Mouse (Mus musculus) CD4-positive, CD25-positive, alpha-beta regulatory T cell, adult 2 months (primary cell): ENCODE data around the gene Pnpla2.

ENCODE experiments used
- DNase-seq: peaks from one replicate; pipeline ENCODE4 v3.0.0-alpha.2; 2012; ENCODE audit warnings: low read depth, low spot score

The Pnpla2 gene

DNA sequence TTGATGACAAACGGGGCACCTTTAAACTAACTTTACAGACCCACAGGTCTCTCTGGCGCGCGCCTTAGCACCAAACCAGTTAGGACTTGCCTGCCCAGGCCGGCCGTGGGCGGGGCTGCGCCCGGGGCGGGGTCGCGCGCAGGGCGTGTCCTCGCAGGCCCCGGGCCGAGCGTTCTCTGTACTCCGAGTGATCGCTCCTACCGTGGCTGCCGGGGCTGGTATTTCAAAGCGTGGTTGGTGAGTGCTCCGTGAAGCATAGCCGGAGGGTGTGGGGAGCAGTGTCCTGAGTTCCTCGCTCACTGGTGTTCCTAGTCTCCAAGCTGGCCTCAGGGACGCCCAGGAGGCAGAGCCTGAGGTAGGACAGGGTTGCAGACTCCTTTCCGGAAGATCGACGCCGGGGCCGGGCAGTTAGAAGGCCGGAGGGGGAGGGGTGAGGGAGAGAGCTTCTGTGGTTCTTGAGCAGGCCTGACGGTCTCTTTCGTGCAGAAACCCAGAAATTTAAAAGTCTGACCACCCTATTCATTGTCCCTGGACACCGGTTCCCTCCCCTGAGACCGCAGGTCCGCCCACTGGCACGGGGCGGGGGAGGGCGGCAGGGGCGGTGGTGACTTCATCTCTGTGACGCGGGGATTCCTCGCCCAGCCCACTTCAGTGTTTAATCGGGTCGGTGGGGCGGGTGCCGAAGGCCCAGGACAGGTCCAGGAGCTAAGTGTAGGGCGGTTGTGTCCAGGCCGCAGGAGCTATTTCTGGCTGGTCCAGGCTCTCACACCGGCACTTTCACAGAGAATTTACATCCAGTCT lies 12.4 kb downstream of the Pnpla2 start, which contains the start of gene Cd151:
Gene Cd151 (plus strand): TSS at position 163 of the 801 bp plus-strand sequence.
- DNase-seq = peak; percentile 84

DNA sequence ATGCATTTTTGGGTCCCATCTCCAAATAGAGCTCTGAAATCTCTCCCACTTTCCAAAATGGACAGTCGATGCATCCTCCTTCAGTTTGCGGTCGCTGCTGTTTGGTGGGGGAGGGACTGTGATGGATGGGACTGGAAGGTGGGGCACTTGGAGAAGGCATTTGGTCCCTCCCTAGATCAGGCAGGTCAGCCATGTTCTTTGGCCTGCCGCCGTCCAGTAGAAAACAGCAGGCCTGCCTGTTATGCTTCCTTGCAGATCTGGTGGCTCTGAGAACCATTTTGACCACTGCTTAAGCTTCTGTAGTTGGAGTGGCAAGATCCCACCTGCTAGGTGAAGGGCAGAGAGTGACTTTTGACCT lies 13.1 kb downstream of the Pnpla2 start:
- no peak for DNase-seq

DNA sequence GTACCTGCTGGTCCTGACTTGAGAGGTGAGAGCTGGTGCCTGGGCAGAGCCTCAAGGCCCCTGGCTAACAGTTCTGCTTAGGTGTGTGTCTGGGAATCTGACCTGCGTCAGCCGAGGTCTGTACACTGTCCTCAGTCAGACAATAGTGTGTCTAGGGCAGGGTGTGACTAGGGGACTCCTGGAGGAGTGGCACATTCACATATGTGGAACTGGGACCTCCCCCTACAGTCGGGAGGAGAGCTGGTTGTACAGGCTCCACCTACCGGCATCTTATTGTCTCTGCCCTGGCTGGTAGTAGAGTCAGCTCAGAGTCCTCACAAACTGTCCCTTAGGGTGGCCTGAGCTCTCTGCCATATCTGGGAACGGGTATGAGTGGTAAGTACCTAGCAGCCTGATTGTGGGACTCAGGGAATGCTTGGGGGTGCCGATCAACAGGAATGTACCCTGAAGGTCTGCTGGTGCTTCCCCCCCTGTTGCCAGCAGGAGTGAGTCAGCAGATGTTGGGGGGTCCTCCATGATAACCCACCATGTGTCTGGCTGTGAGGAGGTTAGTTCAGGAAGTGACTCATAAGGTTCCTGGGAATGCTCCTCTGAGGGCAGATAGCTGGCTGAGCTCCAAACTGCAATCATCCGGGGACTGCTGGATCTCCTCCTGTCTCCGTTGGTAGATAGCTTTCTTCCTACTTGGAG lies 13.7 kb downstream of the Pnpla2 start:
- peak; percentile 72 for DNase-seq

DNA sequence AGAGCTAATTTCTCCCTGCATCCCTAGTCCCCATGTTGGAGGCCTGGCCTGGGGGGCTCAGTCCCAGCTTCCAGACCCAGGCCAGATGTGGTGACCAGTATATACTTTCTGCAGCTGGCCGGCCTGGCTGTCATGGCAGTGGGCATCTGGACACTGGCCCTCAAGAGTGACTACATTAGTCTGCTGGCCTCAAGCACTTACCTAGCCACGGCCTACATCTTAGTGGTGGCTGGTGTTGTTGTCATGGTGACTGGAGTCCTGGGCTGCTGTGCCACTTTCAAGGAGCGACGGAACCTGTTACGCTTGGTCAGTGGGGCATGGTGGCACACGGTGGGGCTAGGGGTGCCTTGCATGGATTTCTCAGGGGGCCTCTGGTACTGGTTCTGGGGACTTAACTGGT lies 14.4 kb downstream of the Pnpla2 start:
- no peak for DNase-seq

DNA sequence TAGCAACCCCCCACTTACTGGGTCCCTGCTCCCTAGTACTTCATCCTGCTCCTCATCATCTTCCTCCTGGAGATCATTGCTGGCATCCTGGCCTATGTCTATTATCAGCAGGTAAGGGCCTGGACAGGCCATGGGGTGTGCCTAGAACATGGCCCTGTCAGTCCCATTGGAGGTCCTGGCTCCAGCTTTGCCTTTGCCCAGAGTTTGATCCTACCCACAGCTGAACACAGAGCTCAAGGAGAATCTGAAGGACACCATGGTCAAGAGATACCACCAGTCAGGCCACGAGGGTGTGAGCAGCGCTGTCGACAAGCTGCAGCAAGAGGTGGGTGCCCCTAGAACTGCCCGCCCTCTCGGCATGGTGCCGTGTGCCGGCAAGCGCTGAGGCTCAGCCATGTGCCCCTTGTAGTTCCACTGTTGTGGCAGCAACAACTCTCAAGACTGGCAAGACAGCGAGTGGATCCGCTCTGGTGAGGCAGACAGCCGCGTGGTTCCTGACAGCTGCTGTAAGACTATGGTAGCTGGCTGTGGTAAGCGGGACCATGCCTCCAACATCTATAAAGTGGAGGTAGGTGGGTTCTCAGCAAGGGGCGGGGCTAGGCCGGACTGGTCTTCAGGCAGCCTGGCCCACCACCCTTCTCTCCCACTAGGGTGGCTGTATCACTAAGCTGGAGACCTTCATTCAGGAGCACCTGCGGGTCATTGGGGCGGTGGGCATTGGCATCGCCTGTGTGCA lies 15.1 kb downstream of the Pnpla2 start:
- DNase-seq = no peak

DNA sequence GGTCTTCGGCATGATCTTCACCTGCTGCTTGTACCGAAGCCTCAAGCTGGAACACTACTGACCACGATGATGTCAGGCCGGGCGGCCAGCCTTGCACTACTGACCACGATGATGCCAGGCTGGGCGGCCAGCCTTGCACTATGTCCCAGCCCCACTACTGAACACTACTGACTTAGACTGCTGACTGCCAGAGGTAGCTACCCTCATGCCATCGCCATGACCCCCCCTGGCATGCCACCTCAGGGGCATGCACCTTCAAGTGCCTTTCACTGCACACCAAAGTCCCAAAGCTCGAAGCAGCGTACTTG lies 15.6 kb downstream of the Pnpla2 start:
- DNase-seq = no peak

DNA sequence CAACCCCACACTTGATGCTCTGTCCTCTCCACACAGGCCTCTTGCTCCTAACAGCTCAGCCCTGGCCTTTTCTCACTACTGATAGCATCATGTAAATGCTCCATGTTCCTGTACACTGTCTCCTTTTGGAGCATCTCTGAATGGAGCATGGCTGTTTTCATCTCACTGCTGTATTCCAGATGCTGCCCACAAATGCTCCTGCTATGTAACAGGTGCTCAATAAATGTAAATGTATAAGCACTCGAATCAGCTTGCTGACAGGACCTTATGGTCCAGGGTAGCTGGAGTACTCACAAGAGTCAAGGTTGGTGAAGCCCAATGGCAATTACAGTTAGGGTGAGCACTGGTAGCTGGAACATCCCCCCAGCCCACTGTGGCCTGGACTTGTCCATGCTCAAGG lies 16.2 kb downstream of the Pnpla2 start:
- no peak for DNase-seq

DNA sequence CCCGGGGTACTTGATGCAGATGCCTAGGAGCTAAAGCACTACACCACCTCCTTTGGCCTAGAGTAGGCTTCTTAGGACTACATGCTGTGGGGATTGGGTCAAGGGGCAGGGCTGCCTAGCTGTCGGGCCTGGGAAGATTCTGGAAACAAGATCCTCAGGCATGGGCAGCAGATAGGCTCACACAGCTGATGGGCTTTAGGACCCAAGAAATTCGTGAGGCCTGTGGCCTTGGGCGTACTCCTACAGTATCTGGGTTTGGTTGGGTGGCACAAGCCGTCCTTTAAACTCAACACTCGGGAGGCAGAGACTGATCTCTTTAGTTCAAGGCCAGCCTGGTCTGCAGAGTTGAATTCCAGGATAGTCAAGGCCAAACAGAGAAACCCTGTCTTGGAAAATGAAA lies 17.2 kb downstream of the Pnpla2 start:
- DNase-seq = no peak

DNA sequence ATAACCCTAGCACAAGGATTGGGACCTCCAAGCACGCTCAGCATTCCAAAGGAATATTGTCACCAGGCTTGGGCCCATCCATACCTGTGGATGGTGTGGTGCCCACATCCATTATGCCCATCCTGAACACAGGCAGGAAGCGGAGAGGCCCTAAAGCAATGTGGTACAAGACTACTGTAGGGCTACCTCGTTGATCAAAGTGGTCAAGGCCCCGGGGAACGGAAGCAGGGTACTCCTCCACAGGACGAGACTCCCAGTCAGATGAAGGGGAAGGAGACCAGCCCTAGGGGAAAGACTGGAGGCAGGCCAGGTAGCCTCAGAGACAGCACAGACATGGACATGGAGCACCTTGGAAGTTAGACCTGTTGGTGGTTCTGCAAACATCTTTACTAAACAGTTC lies 17.8 kb downstream of the Pnpla2 start:
- no peak for DNase-seq

DNA sequence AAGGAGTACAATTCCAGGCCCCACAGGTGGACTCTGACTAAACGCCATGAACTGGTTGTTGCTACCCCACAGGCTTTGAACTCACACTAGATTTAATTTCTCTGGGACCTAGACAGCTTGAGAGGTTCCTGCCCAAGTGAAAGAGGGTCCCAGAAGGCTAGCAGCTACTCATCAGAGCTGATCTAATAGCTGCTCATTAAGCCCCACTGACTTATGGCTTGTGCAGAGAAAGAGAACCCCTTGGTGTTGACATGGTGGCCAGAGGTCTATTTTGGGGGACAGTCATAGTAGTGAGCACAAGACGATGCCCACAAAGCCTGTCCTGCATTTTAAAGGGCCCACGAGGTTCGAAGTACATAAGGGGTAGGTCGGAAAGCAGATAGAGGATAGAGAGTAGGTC lies 19.2 kb downstream of the Pnpla2 start:
- no peak for DNase-seq

DNA sequence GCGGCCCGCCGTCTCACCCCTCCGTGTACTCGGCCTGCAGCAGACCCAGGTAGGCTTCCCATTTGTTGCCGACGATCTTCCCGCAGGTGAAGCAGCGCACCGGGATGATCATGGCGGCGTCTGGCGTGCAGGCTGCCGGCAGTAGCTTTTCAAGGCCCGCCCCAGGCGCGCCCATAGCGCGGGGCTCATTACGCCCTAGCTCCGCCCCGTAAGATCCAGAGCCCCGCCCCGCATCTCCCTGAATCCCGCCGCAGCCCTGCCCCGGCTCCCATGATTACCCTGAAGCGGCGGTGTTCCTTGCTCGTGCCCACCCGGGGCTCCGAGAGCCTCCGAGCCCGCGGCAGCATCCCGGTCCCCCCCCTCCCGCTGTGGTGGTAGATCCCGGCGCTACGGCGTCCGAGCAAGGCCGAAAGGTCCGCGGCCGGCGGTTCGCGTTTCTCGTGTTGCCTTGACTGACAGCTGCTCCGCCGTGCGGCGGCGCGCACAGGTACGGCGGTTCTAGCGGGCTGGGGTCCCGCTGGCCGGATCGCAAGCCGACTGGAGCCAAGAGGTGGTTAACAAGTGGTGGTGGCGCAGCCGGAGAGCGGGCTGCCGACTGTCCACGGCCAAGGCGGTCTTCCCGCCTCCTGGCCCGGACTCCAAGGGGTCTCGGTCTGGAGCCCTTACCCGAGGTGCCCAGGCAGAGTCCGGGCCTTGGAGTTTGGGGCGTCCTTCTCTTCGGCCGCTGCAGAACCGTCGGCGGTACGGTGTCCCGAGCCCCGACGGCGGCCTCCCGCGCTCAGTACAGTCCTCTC lies 20.2 kb downstream of the Pnpla2 start, which contains the start of the genes Polr2l and Tspan4:
Gene Polr2l (minus strand): TSS at position 122 of the 794 bp plus-strand sequence.
Gene Tspan4 (plus strand): TSS at position 230 of the 794 bp plus-strand sequence.
- DNase-seq = peak; percentile 90

DNA sequence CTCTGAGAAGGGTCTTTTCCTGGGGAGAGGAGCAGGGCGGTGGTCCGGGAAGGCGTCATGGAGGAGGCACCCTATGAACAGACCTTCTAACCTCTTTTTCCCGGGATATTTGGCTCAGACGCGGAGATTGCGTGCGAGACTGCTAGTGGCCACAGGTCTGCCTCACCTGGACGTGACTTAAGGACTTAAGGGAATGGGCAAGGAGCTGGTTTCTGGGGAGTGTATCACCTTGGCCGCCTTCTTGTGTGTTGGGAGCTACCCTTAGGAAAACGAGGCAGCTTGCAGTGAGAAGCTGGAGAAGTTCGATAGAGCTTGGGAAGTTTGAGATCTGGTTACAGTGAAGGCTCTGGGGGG lies 20.8 kb downstream of the Pnpla2 start:
- DNase-seq = no peak

DNA sequence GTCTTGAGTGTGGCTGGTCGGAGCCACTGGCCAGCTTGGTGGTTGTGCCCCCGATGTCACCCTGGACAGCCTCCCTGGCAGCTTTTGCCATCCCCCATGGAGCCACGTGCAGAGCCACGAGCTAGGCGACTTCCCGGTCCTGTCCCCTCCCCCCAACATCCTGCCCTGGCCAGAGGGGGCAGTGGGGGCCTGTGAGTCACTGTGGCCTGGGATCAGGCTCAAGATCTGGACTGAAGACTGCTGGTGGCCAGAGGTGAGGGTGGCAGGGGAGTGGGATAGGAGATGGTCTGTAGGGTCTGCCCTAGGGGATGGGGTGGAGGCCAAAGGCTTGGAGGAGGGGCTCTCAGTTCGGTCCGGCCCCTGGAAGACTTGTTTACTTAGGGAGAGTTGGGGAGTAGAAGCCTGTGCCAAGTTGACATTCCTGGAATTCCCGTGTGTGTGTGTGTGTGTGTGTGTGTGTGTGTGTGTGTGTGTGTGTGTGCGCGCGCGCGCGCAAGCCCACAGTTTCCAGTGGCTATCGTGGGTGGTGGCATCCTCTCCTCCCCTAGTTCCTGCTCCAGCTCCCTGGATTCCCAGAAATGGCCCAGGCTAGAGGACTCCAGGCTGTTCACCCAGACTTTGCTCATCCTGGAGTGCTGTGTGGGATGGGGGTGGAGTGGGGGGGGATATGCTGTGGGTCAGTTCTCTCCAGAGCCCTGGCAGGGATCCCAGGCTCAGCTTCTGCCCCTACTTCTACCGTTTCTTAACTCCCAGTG lies 21.4 kb downstream of the Pnpla2 start:
- peak; percentile 45 for DNase-seq

DNA sequence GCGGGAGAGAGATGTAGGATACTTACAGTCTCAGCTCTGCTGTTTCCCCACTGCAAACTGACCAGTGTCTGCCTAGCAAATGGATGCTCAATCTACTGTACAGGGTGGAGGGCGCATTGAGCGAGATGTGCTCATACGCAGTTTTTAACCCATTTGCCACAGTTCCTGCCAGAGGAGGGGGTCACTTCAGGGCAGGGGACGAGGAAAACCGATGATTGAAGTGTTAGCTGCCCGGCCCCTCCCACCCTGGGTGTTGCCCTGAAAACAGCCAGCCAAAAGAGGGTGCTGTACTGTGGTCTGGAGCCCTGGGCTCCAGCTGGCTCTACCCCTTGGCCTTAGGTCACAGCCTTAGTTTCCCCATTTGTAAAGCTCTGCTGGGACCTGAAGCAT lies 22.0 kb downstream of the Pnpla2 start:
- peak; percentile 23 for DNase-seq

DNA sequence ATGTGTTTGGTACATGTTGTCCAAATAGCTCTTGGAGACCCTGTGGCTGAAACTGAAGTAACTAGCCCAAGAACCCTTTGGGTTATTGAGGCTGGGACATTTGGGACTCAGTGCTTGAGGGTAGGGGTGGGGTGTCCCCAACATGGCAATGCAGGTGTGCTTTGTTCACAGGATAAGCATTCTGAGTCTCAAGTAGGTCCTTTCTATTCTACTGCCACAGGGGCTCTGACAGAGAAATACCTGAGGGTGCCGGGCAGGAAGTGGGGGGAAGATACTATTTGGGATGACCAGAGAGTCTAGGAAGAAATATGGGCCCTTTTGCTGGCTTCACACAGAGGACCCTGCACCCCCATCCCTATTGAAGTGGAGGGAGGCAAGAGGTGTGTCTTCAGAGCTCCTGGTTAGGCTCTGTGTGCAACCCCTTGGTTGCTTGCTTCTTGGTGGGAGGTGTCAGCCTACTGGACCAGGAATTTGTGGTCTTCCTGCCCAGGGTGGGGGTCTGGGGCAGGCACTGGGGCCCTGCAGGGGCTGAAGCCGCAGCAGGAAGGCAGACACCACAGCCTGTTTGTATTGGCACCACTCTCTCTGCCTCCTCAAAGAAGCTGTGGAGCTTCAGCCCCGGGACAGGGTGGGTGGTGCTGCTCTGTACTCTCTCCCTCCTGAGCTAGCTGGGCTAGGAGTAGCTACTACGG lies 22.7 kb downstream of the Pnpla2 start:
- DNase-seq = no peak

DNA sequence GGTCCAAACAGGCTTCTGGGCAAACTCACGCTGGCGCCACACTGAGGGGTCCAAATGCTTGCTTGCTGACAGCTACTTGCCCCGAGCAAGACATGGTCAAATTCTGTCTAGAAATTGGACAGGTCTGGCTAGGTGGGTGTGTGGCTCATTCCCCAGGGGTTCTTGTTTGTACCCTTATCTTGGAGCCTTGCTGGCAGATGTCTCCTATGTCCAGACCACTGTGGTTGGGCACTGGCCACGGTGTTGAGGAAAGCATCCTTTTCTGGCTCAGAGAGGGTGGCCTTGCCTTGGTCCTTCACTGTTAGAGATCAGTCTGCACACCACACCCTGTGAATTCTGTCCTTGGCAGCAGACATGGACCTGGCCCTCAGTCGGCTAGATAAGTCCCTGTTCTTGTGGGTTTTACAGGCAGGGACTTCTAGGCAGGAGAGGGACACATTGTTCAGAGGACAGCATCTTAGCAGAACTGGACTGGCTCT lies 23.3 kb downstream of the Pnpla2 start:
- no peak for DNase-seq

DNA sequence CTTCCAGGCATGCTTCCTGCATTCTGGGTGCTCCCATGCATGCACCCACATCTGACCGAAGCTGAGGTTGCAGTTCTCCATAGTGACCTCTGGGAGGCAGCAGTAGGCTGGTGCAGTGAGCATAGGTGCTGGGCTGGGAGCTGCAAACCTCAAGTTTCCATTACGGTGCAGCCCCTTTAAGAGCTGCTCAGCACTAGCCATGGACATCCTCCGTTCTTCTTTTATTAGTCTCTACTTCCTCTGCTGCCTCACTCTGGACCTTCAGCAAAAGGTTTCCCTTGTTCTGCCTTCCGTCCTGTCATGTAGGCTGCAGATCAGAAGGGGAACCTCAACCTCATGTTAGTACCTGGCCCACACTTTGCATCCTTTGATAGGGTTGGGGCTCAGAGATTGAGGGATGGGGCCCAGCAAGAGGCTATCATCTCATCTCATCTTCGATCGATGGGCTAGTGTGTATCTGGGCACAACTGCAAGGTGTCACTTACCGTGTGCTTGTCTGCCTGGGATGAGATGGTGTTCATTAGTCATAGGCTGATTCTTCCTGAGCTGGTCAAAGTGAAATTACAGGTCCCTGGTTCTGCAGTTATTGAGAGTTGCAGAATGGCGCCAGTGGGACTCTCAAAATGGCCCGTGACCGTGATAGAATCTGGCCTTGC lies 26.0 kb downstream of the Pnpla2 start:
- peak; percentile 92 for DNase-seq

DNA sequence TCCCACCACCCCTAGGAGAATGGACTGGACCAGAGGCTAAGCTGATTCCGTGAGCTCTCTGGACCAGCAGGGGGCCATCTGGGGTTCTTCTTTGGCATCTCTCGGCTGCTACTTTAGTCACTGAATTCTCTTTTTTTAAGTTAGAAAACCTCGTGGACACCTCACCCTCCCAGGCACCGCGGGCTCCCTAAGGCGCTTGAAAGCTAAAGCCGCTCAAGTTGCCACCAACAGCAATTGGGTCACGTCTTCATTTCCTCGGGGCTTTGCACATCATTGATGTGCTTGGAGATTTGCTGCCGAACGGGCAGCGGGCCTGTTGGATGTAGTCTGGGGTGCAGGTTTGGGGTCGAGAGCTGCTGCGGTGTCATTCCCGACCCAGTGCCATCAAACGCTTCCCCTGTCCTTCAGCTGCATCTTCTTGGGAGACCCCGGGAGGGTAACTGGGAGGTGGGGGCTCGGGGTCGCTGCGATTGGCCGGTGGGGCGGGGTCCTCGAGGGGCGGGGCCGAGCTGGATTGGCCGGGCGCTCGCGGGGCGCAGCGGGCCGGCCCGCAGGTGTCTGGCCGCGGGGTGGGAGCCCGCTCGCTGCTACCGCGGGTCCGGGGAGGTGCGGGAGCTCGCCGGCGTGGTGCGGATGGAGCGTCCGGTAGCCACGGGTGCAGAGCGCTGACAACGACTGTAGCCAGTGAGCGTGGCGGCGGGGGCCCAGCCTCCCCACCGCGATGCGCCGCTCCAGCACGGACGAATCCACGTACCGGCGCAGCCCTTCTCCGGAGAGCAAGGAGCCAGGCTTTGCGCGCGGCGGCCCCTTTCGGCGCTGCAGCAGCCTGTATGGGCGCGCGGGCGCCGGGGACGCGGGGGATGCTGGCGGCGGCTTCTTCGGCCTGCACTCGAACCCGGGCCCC lies 26.8 kb downstream of the Pnpla2 start:
- DNase-seq = peak; percentile 73

DNA sequence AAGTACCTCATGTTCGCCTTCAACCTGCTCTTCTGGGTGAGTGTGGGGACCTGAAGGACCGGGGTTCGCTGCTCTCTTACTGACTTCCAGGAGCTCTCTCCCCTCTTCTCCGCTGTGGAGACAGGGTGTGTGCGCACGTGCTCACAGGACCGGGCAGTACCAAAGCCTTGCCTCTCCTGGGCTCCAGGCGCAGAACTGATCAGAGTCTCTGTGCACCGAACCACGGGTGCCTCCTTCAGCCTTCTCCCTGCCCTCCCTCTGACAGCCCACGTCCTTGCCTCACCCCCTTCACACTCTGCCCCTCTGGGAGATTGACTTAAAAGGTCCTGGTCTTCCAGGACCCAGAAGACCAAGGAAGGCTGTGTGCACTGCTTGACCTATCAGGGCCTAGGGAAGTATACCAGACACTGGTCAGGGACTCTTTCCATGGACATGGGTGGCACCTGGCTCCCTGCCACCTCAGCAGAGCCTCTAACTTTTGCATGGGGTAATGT lies 27.6 kb downstream of the Pnpla2 start:
- no peak for DNase-seq
